Mouse (Mus musculus) Muller cell, postnatal 12 days (primary cell): Measurements from ENCODE around the gene Sema3g.

ENCODE experiments used
- DNase-seq: peaks from one replicate; pipeline ENCODE4 v3.0.0-alpha.2; 2015; ENCODE audit errors: inconsistent ontology term

The Sema3g gene

DNA sequence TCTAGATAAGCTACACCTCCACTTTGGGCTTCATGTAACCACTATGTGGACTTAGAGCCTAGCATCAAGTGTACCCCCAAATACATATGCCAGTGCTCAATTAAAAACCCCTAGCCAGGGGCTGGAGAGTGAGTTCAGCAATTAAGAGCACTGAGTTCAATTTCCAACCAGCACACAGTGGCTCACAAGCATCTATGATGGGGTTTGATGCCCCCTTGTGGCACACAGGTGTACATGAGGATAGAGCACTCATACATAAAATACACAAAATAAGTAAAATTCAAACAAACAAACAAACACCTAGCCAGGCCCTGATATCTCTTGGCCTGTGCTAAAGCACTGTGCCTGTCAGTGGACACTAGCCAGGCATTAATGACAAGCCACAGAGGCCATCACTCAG is 21.7 kb upstream of the Sema3g start:
- no peak for DNase-seq

GRCm38 (mm10) chr14:31197547-31198516 is 19.8 kb upstream of the Sema3g start:
- peak; percentile 84 for DNase-seq

DNA sequence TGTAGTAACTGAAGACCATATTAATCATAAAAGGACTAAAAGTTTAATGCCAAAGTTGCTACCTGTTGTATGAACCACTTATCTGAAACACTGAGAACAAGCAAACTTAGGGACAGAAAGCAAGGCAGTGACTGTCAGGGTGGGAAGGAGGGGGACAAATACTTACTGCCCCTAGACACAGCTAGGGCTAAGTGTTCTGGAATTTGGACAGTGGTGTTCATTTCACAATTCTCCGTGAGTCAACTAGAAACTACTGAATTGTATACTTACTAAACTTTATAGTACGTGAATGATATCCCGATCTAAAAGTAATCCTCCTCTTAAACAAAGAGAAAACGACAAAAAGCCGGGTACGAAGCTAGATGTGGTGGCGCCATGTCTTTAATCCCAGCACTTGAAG is 18.1 kb upstream of the Sema3g start:
- no peak for DNase-seq

- no peak for DNase-seq
Measured at GRCm38 (mm10) chr14:31200038-31200437, 17.6 kb upstream of the Sema3g start.

DNA sequence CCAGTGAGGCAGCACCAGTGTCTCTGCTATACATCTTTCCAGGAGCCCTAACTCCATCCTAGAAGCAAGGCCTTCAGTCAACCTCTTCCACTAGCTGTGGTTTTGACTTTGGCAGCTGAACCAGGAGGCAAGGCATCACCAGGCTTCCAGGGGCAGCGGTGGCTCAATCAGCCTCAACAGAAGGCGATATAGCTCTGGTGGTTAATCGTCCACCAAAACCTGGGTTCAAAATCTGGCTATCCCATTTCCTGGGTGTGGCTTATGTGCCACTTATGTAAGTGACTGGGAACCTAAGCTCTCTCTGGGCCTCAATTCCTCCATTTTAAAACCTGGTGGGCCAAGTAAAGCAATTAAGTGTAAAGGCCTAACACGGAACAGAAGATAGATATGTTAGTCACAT is 12.8 kb upstream of the Sema3g start:
- DNase-seq = no peak

DNA sequence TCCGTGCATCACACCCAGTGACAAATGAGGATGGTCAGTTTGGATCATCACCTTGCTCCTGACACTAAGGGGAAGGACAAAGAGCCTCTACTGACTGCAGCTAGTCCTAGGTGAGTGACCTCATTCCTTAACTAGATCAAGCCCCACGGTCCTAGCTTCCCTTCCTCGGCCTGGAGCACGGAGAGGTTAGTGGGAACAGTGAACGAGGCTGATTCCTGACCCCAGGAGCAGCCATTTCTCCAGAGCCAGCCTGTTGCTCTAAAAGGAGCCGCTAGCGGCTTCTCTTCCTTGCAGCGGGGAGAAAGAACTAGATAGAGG is 12.5 kb upstream of the Sema3g start:
- peak; percentile 53 for DNase-seq

DNA sequence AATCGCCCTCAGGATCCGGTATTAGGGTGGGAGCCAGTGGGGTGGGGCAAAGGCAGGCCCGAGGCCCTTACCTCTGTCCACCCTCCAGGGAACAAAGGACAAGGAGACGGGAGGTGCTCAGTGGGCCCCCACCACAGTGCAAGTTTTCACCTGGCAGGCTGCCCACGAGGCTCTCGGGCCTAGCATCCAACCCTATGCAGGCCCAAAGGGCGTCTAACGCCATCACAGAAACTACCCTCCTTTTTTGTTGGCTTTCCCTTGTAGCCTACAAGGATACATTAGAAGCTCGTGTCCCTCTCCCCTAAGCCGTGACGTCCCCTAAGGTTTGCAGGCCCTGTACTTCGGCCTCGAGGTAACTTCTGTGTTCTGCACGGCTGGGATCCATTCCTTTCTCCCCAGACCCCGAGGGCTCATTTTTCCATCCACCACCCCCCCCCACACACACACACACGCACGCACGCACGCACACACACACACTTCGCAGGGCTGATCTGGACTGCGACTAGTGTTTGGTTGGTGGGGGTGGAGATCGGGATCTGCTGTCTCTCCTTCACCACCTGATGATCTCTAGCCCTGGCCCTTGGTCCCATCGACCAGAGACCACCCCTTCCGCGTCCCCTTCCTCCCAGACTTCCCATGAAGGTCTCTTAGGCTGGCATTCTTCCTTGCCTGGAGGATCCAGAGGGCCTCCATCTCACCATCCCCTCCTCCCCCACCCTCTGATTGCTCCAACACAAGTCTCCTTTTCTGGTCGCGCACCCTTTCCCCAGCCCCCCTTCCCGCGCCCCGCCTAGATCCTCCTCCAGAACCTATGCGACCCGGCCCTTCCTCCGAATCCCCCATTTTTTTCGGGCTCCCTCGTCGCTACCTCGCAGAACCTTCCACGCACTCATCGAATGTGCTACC is 11.8 kb upstream of the Sema3g start:
- peak; percentile 70 for DNase-seq

GRCm38 (mm10) chr14:31206472-31206981 is 11.1 kb upstream of the Sema3g start:
- DNase-seq = peak; percentile 94

DNA sequence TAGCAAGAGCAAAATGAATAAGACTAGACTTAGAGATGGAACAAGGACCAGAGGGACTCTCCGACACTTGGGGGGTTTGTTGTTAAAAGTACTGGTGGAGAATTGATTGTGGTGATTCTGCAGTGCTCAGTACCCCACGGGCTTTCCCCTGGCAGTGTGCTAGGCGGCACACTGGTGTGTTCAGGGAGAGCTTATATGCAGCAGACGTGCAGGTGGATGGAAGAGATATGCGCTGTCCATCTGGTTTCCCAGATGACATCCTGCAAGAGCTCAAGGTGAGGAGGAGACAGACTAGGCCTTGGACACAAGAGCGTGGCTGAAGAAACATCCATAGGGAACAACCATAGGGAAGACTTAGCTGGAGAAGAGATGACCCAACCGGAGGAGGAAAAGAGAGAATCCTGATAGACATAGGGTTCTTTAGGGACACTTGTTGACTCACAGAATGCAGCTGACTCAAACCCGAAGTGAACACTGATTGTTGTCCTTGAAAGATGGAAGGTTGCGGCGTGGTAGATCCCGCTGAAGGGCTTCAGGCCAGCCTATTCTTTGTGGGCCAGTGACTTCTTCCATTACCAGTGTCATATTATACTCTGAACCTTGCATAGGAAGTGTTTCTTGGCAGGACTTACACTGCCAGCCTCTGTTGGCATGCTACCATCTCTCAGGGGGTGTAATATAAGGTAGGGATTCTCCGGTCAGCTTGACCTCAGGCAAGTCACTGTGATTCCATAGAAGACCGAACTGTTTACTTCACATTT is 10.4 kb upstream of the Sema3g start:
- no peak for DNase-seq

DNA sequence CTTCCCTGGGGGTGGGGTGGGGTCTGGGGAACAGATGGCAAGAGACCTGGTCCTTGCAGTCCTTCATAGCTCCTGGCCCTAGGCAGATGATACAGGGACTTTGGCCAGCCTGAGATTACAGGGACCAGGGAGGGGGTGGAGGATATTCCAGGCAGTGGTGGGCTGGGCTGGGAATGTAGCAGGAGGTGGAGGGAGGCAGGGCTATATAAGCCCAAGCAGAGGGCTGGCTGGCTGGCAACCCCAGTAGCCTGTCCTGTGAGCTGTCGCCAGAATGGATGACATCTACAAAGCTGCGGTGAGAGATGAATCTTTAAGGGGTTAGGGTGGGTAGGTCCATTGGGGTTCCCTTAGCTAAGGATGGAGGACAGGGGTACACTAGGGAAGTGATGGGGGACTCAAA is 9.6 kb upstream of the Sema3g start, which contains the start of gene Tnnc1:
Gene Tnnc1 (plus strand): TSS at position 229 of the 400 bp plus-strand sequence.
- no peak for DNase-seq

DNA sequence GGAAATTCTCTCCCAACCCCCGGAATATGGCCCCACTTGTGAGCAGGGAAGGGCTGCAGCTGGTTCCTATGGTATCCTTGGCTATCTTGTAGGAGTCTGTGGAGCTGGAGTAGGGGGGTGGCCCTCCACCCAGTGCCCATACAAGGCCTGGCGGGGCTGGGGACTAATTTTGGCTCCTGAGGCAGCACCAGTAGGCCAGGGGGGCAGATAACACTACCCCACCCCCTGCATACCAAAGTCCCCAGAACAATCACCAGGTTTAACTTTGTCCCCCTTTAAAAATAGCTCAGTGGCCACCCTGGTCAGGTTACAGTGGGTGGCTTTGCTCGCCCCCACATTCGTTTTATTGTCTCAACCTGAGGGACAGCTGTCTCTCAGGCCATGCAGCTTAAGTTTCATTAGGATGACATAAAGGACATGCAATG is 8.5 kb upstream of the Sema3g start:
- DNase-seq = no peak

GRCm38 (mm10) chr14:31211854-31212253 is 5.8 kb upstream of the Sema3g start:
- no peak for DNase-seq

- DNase-seq = no peak
Measured at GRCm38 (mm10) chr14:31212499-31212898, 5.2 kb upstream of the Sema3g start.

- DNase-seq = no peak
Measured at GRCm38 (mm10) chr14:31213868-31214267, 3.8 kb upstream of the Sema3g start.

- no peak for DNase-seq
Measured at GRCm38 (mm10) chr14:31214684-31215083, 3.0 kb upstream of the Sema3g start.

GRCm38 (mm10) chr14:31215157-31216002 is 2.3 kb upstream of the Sema3g start:
- peak; percentile 51 for DNase-seq

DNA sequence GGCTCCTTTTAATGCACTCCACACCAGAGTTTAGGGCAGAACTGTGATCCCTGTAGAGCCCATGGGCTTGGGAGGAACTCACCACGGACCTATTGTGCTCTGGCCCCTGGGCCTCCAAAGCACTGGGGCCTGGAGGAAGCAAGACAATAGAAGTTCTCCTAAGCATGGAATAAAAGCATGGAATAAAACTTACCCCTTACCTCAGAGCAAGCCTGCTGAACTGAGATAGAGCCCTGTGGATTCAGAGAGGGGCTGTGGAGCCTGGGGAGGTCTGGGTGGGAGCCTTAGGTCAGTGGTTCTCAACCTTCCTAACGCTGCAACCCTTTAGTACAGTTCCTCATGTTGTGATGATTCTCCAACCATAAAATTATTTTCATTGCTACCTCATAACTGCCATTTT is 814 bp upstream of the Sema3g start, which contains the start of gene Nisch:
Gene Nisch (minus strand): TSS at position 101 of the 400 bp plus-strand sequence.
- DNase-seq = no peak

DNA sequence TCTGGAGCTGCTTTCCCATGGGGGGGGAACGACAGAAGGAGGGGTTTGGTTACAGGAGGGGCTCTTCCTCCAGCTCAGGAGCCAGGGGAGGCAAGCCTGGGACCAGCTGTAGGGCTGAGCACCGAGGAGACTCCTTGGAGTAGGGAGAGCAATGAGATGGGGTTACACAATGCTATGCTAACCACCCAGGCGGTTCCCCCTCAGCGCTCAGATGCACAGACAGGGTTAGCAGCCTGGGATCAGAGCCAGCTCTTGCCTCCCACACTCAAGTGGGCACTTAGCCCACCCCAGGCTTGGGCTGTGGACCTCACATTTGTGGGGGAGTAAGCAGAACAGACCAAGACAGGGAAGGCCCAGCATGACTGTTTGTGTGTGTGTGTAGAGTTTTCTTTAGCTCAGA is 9.3 kb downstream of the Sema3g start:
- DNase-seq = peak; percentile 65

GRCm38 (mm10) chr14:31228234-31228633 is 10.6 kb downstream of the Sema3g start:
- DNase-seq = no peak

GRCm38 (mm10) chr14:31230442-31230841 is 12.8 kb downstream of the Sema3g start:
- no peak for DNase-seq
